Mouse (Mus musculus) left cerebral cortex, postnatal 36 days (tissue): ENCODE data around the gene Tm7sf3. TPM values are rescaled to one million over a fixed set of nuclear protein-coding genes. Genes with fewer than 3 reads are reported as not detected.

ENCODE experiments used
- DNase-seq, 2 experiments: peaks; one replicate each; pipeline ENCODE4 v3.0.0; 2021 to 2022; ENCODE audit warnings: low spot score in 2 of 2, mixed read lengths in 1 of 2
- intact Hi-C: fragments of 180-260 bp; cut with DNase I; formaldehyde crosslinking; loops from one replicate; pipeline ENCODE4 v1.15.1; 2025
- total RNA-seq, 2 experiments: library from RNA; stranded (reverse); gene quantifications; 2 replicates each; pipeline ENCODE4 v1.2.3; 2021

The Tm7sf3 gene
- total RNA-seq, result 10 to 100 TPM; 27.2 to 31.5 TPM

DNA sequence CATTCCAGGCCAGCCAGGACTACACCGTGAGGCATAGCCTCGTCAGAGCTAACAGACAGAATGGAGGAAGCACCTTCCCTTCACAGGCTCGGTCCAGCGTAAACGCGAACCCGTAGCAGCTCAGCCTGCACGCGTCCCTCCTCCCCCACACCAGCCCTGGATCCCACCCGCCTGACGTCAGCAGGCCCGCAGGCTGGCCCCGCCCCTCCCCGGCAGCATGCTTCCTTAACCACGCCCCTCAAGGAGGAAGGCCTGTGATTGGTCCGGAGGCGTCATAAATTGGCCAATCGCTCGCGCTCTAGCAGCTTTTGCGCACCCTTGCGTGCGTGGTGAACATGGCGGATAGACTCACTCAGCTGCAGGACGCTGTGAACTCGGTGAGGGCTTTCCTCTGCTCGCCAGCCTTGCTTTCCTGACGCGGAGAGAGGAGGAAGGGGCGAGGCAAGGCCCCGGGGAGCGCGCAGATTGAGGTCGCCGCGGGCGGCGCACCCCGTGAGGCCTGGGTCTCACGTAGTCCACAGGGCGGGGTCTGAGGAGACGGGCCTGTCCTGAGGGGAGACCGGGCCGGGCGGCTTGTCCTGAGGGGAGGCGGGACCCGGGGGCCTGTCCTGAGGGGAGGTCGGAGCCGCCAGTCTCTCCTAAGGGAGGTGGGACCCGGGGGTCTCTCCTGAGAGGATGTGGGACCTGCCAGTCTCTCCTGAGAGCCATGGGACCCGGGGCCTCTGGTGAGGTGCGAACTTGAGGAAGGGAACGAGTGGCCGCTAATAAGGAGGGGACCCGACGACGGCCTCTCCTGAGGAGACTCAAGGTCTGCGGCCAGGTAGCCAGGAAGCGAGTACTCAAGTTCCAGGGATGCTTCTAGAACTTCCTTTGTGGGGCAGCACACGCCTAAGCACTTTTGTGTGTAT is at the start of gene Tm7sf3, which contains the start of gene Med21:
Gene Tm7sf3 (minus strand): TSS at position 549 of the 908 bp plus-strand sequence.
Gene Med21 (plus strand): TSS at position 272 of the 908 bp plus-strand sequence.
- intact Hi-C loops, result loop anchor here (5.0 kb wide), 1 partner anchor 85 kb away; no protein-coding TSS in a partner anchor
- DNase-seq, result peak; percentile 96 to 97

DNA sequence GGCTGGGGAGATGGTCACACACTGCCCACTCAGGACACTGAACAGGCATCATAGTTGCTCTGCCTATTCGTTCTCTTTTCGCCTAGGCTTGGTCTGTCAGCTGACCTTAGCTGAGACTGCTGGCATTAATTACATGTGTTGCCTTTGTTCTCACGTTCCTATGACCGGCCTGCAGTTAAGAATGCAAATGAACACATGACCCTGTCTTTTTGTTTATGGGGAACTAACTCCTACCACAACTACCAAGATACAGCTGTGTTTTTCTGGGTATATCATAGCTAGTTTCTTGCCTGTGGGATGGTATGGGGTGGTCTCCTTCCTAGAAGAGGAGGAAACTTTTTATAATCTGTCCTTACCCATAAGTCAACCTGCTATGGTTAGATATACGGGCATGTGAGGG is 46.2 kb upstream of the Tm7sf3 start:
- intact Hi-C loops, result no loop called here
- DNase-seq, result no peak

DNA sequence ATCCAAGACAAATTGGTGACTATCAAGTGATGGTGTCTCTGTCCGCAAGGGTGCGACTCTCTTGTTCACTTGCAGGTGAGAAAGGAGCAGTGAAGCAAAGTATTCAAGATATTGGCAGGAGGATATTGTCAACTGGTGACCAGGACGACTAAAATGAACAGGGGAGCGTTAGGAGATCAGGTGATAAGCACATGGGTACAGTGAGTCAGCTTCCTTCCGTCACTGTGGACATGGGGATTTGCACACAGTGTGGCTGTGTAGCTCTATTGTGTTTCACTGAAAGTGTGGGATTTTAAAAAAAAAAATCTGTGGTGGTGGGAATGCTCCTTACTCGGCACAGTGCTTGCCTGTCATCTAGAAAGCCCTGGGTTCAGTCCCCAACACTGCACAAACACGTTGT is 45.4 kb upstream of the Tm7sf3 start:
- intact Hi-C loops, result no loop called here
- no peak for DNase-seq

DNA sequence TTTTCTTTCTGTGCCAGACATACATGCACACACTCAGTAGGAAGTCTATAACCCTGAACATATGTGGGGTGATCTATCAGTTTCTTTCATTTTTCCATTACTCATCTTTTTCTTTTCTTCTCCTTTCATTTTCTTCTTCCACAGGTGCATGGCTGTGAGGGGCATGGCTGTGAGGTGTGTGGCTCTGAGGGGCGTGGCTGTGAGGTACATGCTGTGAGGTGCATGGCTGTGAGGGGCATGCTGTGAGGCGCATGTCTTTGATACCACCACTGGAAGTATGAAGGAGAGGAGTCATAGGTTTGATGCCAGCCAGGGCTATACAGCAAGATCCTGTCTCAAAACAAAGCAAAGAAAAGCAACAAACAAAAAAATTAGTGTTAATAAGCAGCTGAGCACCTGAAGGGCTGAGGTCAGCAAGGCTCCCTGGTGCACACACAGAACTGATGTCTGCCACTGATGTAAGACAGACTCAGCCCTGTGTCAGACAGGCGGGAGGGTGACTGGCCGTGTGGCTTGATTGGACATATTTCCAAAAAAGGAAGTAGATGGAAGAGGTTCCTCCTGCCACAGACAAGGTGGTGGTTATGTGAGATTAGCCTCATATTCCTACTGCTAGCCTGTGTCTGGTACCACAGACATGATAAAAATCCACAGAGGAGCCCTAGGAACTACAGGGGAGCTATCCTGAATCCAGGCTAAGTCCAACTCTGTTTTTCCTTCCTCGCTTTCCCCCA is 44.0 kb upstream of the Tm7sf3 start:
- intact Hi-C loops, result no loop called here
- DNase-seq, result no peak

DNA sequence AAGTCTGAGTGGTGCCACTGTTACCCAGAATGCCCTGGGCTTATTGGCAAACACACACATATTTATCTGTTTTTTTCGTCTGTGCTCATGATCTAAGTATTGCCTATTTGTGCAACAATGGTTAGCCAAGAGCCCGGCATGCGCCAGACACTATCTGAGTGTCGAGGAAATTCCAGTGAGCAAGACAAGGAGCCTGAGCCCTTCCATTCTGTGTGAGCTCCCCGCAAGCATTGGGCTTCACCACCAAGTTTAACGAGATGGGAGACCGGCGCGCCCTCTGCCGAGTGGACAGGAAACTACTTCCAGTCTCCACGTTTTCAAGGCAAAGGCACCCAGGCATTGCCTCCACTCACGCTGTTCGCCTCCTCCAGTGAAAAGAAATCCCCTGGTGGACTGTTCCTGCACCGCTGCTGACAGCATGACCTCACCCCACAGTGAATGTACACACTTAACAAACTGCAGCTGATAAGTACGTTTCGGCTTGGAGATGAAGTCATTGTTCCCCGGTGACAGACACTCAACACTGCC is 43.2 kb upstream of the Tm7sf3 start:
- DNase-seq, result peak in 1 of 2 experiments; percentile 18
- intact Hi-C loops, result no loop called here

DNA sequence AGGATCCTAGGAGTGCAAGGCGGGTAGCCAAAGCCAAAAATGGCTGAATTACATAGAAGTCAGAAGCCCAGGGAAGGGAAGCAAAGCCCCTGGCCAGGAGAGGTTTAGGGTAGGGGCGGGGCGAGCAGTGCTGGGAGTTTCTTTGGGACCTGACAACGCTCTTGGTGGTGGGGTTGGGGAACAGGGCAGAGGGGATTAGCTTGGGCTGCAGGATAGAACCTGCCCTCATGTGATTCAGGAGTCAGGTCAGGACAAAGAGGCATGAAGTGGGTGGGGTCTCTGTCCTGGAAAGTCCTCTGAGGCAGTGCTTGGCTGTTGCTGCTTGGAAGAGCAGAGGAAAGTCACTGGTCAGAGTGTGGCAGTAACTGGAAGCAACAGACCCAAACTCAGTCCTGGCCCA is 41.3 kb upstream of the Tm7sf3 start:
- DNase-seq, result no peak
- intact Hi-C loops, result no loop called here

DNA sequence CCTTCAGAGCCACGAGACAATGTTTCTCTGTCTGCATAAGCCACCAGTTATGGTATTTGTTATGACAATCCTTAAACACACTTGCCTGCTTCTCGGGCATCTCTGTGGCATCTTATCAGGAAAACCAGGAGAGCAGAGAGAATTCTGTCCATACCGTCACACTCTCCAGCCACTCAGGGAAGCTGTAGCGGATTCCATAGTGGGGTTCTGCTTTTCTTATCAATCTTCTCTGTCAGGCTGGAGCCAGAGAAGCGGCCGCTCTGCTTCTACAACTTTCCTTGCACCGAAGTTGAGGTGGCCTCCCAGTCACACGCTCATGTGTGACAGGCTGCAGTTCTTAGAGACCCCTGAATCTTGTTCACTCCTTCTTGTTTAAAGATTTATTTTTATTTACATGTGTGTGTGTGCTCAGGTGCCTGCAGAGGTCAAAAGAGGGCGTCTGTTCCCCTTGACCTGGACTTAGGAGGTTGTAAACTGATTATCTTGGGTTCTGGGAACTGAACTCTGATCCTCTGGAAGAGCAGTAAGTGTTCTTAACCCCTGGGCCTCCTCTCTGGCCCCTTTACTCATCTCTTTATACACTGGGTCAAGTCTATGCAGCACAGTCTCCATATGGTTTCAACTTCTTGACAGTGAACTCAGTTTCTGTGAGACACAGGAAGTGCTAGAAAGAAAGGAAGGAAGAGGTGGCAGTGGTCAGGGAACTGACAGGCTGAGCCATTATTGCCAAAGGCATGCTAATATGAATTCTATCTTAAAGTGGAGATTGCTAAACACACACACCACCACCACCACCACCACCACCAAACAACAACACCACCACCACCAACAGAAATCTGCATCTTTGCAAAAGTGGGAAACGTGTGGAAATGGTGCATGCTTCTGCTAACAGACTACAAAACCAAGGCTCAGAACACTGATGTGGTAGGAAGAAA is 35.8 kb upstream of the Tm7sf3 start:
- intact Hi-C loops, result no loop called here
- DNase-seq, result no peak

DNA sequence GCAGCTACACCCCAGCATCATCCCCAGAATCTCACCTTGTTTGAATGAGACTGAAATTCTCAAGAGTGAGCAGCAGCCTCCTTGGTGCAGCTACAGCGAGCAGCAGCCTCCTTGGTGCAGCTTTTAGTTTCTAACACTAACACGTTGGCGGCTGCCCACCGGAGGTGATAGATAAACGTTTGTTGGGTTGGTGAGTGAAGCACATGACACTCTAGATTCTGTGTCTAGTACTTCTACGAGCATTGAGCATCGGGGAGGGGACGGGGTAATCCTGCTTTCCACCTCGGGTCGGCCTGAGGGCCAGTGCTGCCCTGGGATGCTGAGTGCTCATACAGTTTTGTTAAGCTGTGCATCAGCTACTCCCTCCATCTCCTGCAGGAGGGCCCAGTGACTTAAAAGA is 34.3 kb upstream of the Tm7sf3 start:
- DNase-seq, result no peak
- intact Hi-C loops, result no loop called here

DNA sequence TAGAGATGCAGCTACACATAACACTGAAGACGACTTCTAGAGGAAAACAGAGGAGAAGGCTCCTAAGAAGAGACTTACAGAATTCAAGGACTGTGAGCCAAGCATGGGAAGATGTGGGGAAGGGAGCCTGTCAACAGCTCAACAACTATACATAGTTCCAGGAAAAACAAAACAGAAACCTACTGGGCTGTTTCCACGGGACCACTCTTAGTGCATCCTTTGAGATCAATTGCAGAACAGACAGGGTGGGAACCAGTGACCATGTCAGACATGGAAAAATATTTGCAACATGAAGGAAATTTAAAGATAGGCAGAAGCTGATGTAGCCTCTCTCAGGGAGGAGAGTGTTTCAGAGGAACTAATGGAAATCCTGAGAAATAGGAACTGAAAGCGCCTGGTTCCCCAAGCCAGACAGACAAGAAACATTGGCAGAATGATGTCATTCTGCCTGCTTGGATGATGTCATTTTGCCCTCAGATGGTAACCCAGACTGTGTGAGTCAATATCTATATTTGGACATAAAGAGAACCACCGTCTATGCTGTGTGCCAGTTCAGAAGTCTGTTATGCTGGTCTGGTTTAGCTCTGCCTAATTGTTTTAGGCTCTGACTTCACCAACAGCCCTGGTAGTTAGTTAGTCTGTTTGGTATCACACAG is 32.4 kb upstream of the Tm7sf3 start:
- intact Hi-C loops, result no loop called here
- DNase-seq, result no peak

DNA sequence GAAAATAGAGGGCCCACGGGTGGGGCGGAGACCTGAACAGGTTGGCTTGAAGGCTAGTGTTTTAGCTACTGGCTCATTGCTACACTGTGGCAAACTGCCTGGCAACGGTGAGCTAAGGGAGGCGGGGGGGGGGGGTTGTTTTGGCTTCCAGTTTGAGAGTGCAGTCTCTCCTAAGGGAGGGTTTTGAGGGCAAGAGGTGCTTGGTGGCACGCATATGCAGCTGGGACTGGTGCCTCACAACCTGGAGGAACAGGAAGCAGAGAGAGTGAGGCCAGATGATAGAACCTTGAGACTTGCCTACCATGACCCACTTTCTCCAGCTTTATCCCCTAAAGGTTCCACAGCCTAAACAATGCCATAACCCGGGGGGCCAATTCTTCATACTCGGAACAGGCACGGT is 31.8 kb upstream of the Tm7sf3 start:
- intact Hi-C loops, result no loop called here
- no peak for DNase-seq

DNA sequence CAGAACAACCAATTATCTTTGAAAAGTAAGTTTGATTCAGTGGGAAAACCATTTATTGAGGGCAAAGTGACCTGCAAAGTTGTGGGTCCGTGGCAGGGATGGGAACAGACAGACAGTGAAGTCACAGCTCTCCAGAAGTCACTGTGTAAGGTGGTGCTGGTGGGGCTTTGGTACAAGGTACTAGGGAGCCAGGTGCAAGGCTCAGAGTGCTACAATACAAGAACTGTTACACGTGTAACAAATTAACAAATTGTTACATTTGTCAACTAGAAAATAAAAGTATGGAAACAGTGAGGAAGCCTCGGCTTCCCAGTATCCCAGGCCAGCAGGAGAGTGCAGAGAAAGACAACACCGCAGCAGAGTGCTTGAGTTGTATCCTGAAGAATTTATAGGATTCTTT is 31.1 kb upstream of the Tm7sf3 start:
- intact Hi-C loops, result no loop called here
- no peak for DNase-seq

DNA sequence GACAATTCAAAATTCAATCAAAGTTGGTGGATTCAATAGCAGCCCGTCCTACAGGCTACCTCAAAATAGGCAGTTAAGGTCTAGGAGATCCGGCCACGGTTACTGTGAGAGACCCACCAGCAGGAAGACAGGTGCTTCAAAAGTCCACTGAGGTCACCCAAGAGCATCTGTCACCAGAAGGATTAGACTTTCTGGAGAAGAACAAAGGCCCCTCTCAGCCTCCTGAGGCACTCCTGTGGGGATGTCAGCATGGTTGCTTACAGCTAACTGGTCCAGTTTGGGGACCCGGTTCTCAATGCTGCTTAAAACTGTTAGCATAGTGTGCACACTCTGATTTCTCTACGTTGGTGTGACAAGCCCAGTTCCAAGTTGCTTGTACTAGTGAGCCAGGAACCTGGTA is 29.5 kb upstream of the Tm7sf3 start:
- intact Hi-C loops, result no loop called here
- no peak for DNase-seq

DNA sequence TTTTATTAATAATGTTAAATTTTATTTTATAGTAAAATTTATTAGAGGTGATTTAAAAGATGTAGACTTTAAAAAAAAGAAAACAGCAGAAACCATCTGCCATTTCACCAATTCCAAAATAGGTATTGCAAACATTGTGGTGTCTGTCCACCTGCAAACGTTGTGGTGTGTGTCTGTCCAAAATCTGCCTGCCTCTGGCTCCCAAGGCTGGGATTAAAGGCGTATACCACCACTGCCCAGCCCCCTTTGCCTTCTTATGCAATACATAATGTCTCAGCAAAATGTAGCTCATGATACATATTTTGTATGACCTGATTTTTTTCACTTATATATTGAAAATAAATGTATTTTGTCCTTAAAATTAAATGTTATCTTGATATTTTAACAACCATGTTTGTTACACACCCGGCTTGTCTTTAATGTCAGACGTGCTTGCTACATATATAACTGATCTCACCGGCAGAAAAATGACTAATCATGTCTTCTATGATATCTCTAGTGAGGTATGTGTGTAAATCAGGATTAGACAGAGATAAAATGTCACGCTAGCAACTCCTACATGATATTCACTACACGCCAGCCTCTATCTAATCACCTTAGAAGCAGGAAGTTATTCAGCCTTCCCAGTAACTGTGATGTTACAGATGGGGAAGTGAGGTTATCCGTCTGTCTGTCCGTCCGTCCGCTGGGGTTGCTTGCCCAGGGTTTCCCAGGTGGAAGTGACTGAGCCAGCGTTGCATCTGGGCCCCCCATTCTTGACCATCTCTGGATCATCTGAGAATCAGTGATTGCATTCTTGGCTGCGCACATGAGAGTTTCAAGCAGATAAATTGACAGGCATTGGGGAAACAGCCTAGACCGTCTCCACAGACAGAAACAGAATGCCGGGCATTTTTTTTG is 28.6 kb upstream of the Tm7sf3 start:
- no peak for DNase-seq
- intact Hi-C loops, result no loop called here

DNA sequence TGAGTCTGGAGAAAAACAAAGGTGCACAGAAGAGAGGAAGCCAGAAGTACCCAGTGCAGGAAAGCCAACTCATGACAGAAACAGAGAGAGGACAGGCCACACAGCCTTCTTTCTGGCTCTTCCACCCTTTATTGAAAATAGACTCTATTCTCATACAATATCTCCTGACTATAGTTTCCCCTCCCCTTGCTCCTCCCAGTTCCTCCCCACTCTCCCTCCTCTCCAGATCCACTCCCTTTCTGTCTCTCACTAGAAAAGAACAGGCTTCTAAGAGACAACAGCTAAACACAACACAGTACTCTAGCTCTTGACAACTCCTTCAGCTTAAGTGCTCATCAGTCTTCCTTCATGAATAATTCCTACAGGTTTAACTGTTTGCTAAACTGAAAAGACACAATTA is 26.0 kb upstream of the Tm7sf3 start:
- DNase-seq, result no peak
- intact Hi-C loops, result no loop called here

DNA sequence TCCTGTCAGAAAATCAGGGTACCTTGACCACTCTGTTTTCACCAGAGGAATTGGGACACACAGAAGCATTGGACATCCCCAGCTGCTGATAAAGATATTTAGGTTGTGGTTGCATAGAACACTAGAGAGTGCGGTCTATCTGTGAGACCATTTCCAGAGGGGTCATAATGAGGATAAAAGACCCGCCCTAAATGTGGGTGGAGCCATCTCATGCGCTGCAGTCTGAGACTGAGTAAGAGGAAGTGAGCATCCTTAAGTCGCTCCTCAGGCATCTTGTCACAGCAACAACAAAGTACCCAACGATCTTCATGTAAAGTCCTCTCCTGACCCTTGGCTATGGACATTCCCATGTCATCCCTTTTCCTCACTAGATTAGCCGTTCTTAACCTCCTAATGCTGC is 24.2 kb upstream of the Tm7sf3 start:
- no peak for DNase-seq
- intact Hi-C loops, result no loop called here

DNA sequence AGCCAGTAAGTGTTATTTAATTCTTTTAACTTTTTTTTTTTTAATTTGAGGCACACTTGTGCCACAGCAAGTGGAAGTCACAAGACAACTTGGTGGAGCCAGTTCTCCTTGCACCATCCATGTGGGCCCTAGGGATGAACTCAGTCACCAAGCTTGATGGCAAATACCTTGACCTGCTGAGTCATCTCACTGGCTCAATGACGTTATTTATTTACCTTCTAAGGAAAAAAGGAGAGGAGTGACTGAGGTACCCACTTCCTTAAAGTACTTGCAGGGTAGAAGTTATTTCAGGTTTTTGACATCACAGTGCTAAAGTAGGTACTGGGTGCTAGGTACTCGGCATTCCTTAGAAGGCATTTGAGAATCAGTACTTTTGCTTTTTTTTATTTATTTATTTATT is 22.8 kb upstream of the Tm7sf3 start:
- DNase-seq, result no peak
- intact Hi-C loops, result no loop called here

DNA sequence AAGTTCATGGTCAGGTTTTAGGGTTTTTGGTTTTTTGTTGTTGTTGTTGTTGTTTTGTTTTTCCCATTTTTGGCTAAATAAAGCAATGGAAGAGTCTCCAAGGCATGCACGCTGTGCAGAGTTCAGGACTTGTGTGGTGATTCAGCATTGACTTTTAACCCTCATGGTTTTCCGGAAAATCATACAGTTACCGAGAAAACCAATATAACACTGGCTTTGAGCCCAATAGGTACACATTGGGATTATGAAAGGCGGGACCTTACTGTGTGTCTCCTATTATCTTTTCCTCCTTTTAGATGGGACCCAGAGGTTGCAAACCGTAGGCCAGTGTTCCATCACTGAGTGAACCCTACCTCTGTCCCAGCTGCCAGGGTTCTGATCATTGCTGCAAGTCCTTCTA is 22.3 kb upstream of the Tm7sf3 start:
- intact Hi-C loops, result no loop called here
- no peak for DNase-seq

DNA sequence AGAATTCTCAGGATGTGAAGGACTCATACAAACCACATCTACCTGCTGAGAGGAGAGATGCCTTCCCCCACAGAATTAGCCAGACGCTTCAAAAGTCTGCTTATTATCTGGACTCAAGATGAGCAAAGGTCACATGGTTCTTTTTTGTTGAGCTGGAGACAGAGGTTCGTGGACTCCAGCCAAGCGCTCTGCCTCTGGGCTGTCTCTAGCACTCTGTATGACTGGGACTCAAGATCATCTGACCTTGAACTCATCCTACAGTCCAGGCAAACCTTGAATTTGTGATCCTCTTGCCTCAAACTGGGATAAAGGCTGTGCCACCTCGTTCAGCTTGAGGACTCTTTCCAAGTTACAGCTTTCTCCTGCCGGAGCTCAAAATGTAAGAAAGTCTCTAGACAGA is 21.5 kb upstream of the Tm7sf3 start:
- DNase-seq, result no peak
- intact Hi-C loops, result no loop called here
